Mouse (Mus musculus) heart, embryonic 14.5 days (tissue): ENCODE data around the gene Slamf8. TPM values are rescaled to one million over a fixed set of nuclear protein-coding genes. Genes with fewer than 3 reads are reported as not detected.

Experiments used
- ATAC-seq: fragments of 200-750 bp; cut with Nextera tagmentation; 2 replicates; pipeline ENCODE4 v1.8.0; 2017; ENCODE audit warnings: low read depth, moderate TSS enrichment; ENCODE audit not compliant: insufficient number of reproducible peaks, insufficient read depth, low FRiP score
- H3K27ac ChIP-seq, 2 experiments: fragments of 200-500 bp in 1 of 2; fragments of 300-500 bp in 1 of 2; sonication (generic) in 1 of 2; replicated peaks in 1 of 2; 2 replicates each; pipeline ENCODE4 v1.5.1; 2012 to 2014; ENCODE audit warnings: low read depth in 2 of 2, low read length in 2 of 2, control low read depth in 1 of 2, mild to moderate bottlenecking in 1 of 2, mixed read lengths in 1 of 2; ENCODE audit not compliant: control insufficient read depth in 1 of 2, insufficient read depth in 1 of 2
- H3K27me3 ChIP-seq: fragments of 300-500 bp; sonication (generic); 2 replicates; pipeline ENCODE4 v1.6.1; 2014; ENCODE audit warnings: mild to moderate bottlenecking, low read length, control low read depth; ENCODE audit not compliant: control insufficient read depth, insufficient read depth
- H3K36me3 ChIP-seq: fragments of 300-500 bp; sonication (generic); 2 replicates; pipeline ENCODE4 v1.6.1; 2014; ENCODE audit warnings: mild to moderate bottlenecking, control low read depth, low read length, mixed read lengths; ENCODE audit not compliant: control insufficient read depth, insufficient read depth
- H3K4me1 ChIP-seq, 2 experiments: fragments of 200-500 bp in 1 of 2; fragments of 300-500 bp in 1 of 2; sonication (generic) in 1 of 2; 2 replicates each; pipeline ENCODE4 v1.6.1; 2012 to 2014; ENCODE audit warnings: low read length in 2 of 2, control low read depth in 1 of 2, mixed read lengths in 1 of 2; ENCODE audit not compliant: control insufficient read depth in 2 of 2, insufficient read depth in 2 of 2
- H3K4me2 ChIP-seq: fragments of 300-500 bp; sonication (generic); 2 replicates; pipeline ENCODE4 v1.6.1; 2014; ENCODE audit warnings: mild to moderate bottlenecking, low read length
- H3K4me3 ChIP-seq, 2 experiments: fragments of 200-500 bp in 1 of 2; fragments of 300-500 bp in 1 of 2; sonication (generic) in 1 of 2; 2 replicates each; pipeline ENCODE4 v1.5.1; 2012 to 2014; ENCODE audit warnings: low read length in 2 of 2, mild to moderate bottlenecking in 2 of 2, control low read depth in 1 of 2, low read depth in 1 of 2, moderate library complexity in 1 of 2; ENCODE audit not compliant: control insufficient read depth in 1 of 2, insufficient read depth in 1 of 2
- H3K9ac ChIP-seq: fragments of 300-500 bp; sonication (generic); 2 replicates; pipeline ENCODE4 v1.6.1; 2014; ENCODE audit warnings: mild to moderate bottlenecking, low read length
- H3K9me3 ChIP-seq: fragments of 300-500 bp; sonication (generic); 2 replicates; pipeline ENCODE4 v1.6.1; 2016; ENCODE audit warnings: low read length, control low read depth; ENCODE audit not compliant: control insufficient read depth
- WGBS: fragments of 180-500 bp; shearing (Covaris S2); extraction: QIAGEN DNeasy Blood & Tissue Kit; methylation state at CpG from one replicate; pipeline ENCODE4 v1.1.7; 2014; 5-methylcytosine and 5-hydroxymethylcytosine counted together
- polyA plus RNA-seq: library from polyadenylated mRNA; unstranded; fragments of >200 nt; fragmentation: Nextera tagmentation; extraction: Ambion mirVana; gene quantifications from 2 replicates; pipeline ENCODE4 v1.2.1, GENCODE M21; 2014

Slamf8 gene
- polyA plus RNA-seq, 1 experiment from 2014 or later = 0.12 TPM

DNA sequence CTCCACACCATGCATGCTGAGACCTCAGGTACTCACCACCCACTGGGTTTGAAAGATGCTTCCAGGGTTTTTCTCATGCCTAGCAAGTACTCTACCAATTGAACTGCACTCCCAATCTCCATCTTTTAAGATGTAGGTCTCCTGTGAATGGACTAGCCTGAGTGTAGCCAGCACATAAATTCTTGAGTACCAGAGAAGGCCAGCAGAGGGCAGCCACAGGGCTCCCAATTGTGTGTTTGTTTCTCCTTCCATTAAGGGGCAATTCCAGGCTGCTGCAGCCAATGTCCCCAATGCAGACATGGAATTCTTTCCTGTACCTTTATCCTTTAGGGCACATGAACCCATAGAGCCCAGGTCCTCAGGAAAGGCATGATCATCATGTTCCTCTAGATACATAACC is 4.1 kb upstream of the Slamf8 start:
- Histone ChIP-seq H3K9ac (no peak overlapping the region), H3K4me3 (no peak overlapping the region), H3K27ac (no peak overlapping the region), H3K36me3 (no peaks in the 10 kb centered on the region), H3K4me2 (no peak overlapping the region), H3K27me3 (no peaks in the 10 kb centered on the region), H3K4me1 (no peaks in the 10 kb centered on the region), H3K9me3 (no peaks in the 10 kb centered on the region)
- no peak for ATAC-seq

DNA sequence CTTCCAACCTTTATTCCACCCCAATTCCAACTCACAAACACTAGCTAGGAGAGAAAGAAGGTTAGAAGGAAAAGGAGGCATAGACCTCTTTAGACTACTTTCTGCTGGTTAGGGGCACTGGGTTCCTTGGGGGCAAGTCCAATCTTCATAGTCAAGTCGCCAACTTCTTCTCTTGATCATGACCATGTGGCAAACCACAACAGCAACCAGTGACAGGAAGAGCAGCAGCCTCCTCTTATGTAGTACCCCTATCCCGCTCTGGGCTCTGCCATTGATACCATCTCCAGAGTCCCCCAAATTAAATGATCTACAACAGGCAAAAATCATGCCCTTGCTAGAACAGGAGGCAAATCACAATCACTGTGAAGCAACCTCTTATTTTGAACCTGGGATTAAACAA is 3.6 kb upstream of the Slamf8 start:
- WGBS = 72% methylated on average over 2 of the region's 2 CpGs

DNA sequence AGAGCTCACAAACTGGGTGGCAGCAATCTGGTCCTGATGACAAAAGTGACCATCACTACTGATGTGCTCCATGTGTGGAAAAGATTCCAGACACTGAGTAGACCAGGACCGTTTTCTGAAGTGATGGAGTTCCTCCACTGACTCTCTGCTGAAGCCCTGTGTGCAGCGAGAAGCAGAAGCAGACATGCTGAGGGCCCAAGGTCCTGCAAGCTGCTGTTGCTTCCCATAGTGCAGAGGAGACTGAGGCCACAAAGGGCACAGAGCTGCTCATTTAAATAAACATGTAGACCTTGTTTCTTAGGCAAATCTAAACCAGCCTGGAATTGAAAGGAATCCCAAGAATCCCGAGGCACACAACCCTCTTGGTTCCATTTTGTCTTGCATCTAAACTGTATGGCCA is 3.0 kb upstream of the Slamf8 start:
- Histone ChIP-seq H3K9me3 (no peaks in the 10 kb centered on the region), H3K4me3 (no peak overlapping the region), H3K27ac (no peak overlapping the region), H3K36me3 (no peaks in the 10 kb centered on the region), H3K4me2 (no peak overlapping the region), H3K9ac (no peak overlapping the region), H3K4me1 (no peaks in the 10 kb centered on the region), H3K27me3 (no peaks in the 10 kb centered on the region)
- ATAC-seq = no peak
- WGBS = 62% methylated on average over 3 of the region's 3 CpGs

More for the DNA sequence above, 3.6 kb upstream of the Slamf8 start:
- Histone ChIP-seq H3K27me3 (no peaks in the 10 kb centered on the region), H3K4me3 (no peak overlapping the region), H3K27ac (no peak overlapping the region), H3K4me2 (no peak overlapping the region), H3K4me1 (no peaks in the 10 kb centered on the region), H3K9me3 (no peaks in the 10 kb centered on the region), H3K9ac (no peak overlapping the region), H3K36me3 (no peaks in the 10 kb centered on the region)
- no peak for ATAC-seq

DNA sequence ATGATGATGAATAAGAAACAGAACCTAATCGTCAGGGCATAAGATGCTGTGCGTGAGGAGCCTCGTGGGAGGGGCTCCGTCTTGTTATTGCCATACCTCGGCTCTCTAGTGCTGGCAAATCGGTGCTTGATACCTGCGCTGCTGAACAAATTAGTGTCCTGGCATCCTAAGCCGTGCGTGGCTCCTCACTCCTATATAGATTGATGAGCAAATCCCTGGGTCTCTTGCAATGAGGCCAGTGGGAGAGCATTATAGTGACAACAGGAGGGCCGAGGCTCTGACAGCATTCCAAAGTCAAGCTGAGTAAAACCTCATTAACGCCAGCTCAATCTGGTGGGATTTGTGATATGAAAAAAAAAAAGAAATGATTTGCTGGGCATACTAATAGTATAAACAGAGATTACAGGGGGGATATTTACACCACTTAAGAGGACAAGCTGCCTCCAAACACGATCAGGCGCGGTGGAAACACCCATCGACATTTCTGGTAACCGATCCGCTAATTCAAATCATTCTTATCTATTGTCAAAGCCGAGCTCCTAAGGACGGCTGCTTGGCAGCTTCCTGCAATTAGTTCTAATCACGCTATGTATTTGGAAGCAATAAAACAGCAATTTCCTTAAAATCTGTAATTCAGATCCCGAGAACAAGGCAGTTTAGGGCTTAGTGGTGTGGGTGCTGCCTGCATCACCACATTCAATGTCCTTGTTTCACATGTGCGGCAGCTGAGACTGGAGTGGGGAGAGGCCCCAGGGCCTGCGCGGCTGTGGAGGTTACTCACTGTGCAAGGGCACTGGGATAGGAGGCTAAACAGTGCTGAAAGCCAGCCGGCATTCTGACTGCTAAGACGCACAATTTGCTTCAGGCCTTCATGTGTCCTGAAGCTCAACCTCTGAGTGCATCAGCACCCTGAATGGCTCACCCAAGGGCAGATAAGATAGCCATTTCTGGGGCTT is 4.5 kb downstream of the Slamf8 start:
- Histone ChIP-seq H3K9me3 (no peaks in the 10 kb centered on the region), H3K36me3 (no peaks in the 10 kb centered on the region), H3K27me3 (peaks cover 22% of the 10 kb centered on the region), H3K4me3 (no peak overlapping the region), H3K4me1 (peaks cover 3 to 5% of the 10 kb centered on the region in 2 experiments; a peak in 2 of 4 replicates), H3K9ac (no peak overlapping the region), H3K4me2 (peak overlapping the region; percentile 31), H3K27ac (no peak overlapping the region)
- ATAC-seq = no peak
- WGBS = 18% methylated on average over 26 of the region's 26 CpGs

DNA sequence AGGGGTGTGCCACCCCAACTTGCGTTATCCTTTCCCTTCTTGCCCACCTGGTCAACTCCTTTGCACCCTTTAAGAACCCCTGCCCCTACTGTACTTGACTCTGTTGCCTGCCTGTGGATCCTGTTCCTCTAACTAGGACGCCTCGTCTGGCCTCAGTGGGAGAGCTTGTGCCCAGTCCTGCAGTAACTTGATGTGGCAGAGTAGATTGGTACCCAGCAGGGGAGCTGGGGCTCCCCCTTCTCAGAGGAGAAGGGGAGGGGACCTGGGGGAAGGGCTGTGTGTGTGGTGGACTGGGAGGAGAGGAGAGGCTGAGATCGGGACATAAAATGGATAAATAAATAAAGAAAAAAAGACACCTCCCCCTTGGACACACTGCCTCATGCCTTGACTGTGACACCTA is 5.3 kb downstream of the Slamf8 start:
- H3K27me3 ChIP-seq = peaks cover 22% of the 10 kb centered on the region
- H3K4me1 ChIP-seq = peaks cover 3 to 5% of the 10 kb centered on the region in 2 experiments; a peak in 2 of 4 replicates
- H3K9ac ChIP-seq = no peak overlapping the region
- no peaks in the 10 kb centered on the region for H3K36me3 ChIP-seq
- H3K4me2 ChIP-seq = no peak overlapping the region
- ATAC-seq = no peak
- H3K9me3 ChIP-seq = no peaks in the 10 kb centered on the region
- WGBS = 32% methylated on average over 4 of the region's 4 CpGs
- no peak overlapping the region for H3K27ac ChIP-seq
- H3K4me3 ChIP-seq = no peak overlapping the region

DNA sequence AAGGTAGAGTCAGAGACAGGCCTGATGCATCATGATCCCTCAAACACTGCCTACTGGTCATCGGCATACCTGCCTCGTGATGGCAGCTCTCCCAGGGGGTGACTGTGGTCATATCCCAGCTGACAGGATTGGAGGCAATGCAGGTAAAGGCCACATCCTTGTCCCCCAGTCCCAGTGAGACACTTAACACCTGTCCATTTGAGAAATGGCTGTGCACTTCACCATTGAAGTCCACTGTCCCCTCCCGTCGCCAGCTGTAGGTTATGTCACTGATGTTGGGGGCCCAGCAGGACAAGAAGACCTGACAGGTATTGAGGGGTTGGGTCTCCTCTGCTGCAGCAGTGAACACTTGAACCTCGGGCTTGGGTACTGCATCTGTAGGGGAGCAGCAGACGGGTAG is 6.1 kb downstream of the Slamf8 start:
- H3K9me3 ChIP-seq = no peaks in the 10 kb centered on the region
- H3K9ac ChIP-seq = no peak overlapping the region
- peaks cover 22% of the 10 kb centered on the region for H3K27me3 ChIP-seq
- H3K4me1 ChIP-seq = peaks cover 3 to 5% of the 10 kb centered on the region in 2 experiments; a peak in 2 of 4 replicates
- no peak overlapping the region for H3K4me3 ChIP-seq
- H3K4me2 ChIP-seq = no peak overlapping the region
- H3K36me3 ChIP-seq = no peaks in the 10 kb centered on the region
- no peak for ATAC-seq
- H3K27ac ChIP-seq = no peak overlapping the region
- WGBS = 80% methylated on average over 6 of the region's 6 CpGs

DNA sequence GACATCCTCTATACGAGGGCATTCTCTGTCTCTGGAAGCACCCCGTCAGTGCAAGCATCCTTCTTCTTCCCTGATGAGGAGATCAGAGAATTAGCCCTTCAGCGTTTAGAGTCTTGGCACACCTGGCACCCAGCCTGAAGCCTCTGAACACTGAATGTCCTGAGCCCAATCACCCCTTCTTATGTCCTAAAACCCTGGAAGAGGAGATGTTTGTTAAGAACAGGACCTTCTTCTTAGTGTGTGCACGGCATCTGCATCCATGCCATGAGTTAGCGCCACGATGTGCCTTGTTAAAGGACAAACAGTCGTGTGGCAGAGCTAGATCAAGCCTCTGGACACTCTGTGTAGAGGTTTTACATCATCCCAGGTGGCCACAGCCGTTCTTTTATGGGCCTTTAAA is 7.9 kb downstream of the Slamf8 start:
- Histone ChIP-seq H3K4me1 (peaks cover 3 to 5% of the 10 kb centered on the region in 2 experiments; a peak in 2 of 4 replicates), H3K4me3 (no peak overlapping the region), H3K27me3 (peaks cover 22% of the 10 kb centered on the region), H3K9ac (no peak overlapping the region), H3K36me3 (no peaks in the 10 kb centered on the region), H3K9me3 (no peaks in the 10 kb centered on the region), H3K4me2 (no peak overlapping the region), H3K27ac (no peak overlapping the region)
- WGBS = 82% methylated on average over 8 of the region's 8 CpGs
- ATAC-seq = no peak
